Mouse (Mus musculus) urinary bladder, adult 2 months (tissue): ENCODE measurements around the gene Fam118b. TPM values are rescaled to one million over a fixed set of nuclear protein-coding genes. Genes with fewer than 3 reads are reported as not detected.

Experiments
- DNase-seq: peaks from one replicate; pipeline ENCODE4 v3.0.0; 2022; ENCODE audit warnings: low spot score
- polyA plus RNA-seq: library from polyadenylated mRNA; depleted of rRNA; stranded (reverse); fragments of >200 nt; gene quantifications from 2 replicates; pipeline ENCODE4 v1.2.3, GENCODE M21; 2012

Fam118b gene
- polyA plus RNA-seq, 1 experiment: 16.1 TPM

DNA sequence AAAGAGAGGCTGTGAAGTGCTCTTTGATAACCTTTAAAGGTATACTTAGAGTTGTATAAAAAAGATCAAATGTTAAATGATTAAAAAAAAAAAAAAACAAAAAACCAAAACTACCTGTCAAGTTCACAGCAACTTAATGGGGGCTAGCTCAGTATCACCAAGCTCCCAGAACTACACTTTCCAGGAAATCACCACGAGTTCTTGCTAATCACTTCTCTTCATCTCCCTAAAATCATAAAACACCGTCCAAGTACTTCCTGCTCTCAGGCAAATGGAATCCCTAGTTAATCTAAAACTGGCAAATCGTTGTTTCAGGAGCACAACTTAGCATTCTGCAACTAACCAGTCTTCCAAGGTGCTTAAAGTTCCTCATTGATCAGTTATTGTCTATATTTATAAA, 3.1 kb downstream of the Fam118b start:
- no peak for DNase-seq

GRCm38 (mm10) chr9:35263431-35263830, 4.2 kb downstream of the Fam118b start:
- no peak for DNase-seq

GRCm38 (mm10) chr9:35262418-35262817, 5.2 kb downstream of the Fam118b start:
- DNase-seq: no peak

GRCm38 (mm10) chr9:35257365-35257764, 10.2 kb downstream of the Fam118b start:
- DNase-seq: no peak

GRCm38 (mm10) chr9:35249476-35249875, 18.1 kb downstream of the Fam118b start:
- no peak for DNase-seq

GRCm38 (mm10) chr9:35247405-35247804, 20.2 kb downstream of the Fam118b start:
- DNase-seq: no peak

GRCm38 (mm10) chr9:35239734-35240133, 27.9 kb downstream of the Fam118b start:
- no peak for DNase-seq

DNA sequence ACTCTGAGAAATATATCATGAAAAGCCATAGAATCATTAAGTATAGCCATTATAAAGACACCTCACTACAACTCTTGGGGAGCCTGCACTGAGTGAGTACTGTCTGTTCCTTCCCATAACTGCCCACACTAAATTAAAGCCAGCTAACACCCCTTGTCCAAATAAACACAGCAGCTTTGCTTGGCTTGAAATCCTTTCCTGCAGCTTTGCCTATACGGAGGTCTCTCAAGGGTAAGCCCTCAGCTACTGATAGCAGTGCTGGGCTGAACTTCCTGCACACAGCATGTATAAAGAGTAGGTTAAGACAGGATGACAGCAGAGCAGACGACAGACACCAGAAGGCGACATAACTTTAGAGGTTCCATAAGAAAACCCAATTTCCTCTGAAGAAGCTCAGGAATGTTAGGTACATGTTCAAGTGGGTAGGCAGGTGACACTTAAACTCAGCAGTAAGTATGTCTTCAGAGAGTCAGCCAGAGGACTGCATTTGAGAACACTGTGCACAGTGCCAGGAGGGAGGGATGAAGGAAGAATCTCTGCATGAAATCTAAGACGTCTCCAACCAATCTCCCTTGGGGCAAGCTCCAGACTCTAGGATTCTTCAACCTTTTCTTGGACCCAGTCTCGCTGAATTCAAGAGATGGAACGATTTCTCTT, 28.6 kb downstream of the Fam118b start:
- no peak for DNase-seq

GRCm38 (mm10) chr9:35238371-35238770, 29.2 kb downstream of the Fam118b start:
- DNase-seq: no peak

DNA sequence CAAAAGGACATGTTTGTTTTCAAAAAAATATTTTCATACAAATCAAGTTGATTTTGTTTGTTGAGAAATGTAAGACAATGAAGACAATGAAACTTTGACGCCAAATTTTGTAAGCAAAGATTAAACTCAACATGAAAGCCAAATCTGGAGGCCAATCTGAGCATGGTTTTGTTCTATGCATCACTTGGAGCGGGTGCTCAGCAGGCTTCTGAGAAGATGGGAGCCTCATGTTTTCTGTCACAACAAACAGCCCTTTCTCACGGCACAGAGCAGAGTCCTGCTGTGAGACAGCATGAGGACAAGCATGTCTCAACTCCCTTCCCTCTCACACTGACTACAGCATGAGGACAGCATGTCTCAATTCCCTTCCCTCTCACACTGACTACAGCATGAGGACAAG, 31.6 kb downstream of the Fam118b start:
- DNase-seq: no peak

DNA sequence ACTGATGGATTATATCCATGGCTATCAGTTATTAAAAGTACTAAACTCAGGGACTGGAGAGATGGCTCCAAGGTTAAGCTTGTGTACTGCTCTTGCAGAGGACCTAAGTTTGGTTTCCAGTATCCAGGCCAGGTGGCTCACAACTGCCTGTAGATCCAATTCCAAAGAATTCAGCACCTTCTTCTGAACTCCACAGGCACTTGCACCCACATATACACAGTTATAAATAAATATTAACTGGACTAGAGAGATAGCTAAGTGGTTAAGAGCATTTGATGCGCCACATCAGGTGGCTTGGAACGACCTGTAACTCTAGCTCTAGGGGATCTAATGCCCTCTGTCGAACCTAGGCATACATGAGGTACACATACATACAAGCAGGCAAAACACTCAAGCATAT, 38.9 kb downstream of the Fam118b start:
- no peak for DNase-seq

- no peak for DNase-seq
Observed at GRCm38 (mm10) chr9:35223466-35223865, 44.1 kb downstream of the Fam118b start.

GRCm38 (mm10) chr9:35217963-35218362, 49.6 kb downstream of the Fam118b start:
- DNase-seq: no peak

GRCm38 (mm10) chr9:35211573-35212511, 55.8 kb downstream of the Fam118b start:
- no peak for DNase-seq

DNA sequence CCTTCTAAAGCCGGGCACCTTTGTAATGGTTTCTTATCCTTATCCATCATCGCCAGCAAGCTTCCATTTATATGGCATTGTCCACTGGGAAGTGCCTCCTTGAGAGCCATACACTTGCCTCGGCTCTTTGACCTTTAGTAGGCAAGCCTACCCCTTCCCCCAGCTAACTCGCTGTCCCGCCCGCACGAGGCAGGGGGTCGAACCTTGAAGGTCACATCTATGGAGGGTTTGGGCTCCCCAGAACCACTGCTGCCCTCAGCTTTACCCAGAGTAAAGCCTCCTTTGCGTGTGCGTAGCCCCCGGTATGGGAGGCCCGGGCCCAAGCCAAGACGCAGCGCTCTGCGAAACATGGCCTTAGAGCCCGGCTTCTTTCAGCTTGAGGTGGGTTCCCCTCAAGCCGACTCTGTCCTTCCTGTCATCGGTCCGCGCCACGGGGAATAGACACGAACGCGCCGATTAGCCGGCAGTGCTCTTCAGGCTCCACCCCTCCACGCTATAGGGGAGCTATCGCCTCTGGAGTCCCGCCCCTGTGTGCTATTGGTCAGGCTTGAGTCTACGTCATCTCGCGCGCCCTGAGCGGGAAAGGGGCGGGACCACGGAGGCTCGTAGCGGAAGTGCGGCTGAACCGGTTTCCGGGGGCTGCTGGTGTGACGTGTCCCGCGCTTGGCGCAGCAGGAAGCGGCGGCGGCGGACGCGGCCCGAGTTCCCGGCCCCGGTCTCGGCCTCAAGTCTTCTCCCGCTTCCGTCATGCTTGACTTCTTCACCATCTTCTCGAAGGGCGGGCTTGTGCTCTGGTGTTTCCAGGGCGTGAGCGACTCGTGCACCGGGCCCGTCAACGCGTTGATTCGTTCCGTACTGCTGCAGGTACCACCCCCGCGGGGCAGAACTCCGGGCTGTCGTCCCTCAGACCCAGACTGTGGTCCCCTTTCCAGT, 56.8 kb downstream of the Fam118b start, which contains the start of gene Foxred1:
TSS of gene Foxred1 (minus strand) at position 514 of the 933 bp plus-strand sequence.
- DNase-seq: peak; percentile 96

DNA sequence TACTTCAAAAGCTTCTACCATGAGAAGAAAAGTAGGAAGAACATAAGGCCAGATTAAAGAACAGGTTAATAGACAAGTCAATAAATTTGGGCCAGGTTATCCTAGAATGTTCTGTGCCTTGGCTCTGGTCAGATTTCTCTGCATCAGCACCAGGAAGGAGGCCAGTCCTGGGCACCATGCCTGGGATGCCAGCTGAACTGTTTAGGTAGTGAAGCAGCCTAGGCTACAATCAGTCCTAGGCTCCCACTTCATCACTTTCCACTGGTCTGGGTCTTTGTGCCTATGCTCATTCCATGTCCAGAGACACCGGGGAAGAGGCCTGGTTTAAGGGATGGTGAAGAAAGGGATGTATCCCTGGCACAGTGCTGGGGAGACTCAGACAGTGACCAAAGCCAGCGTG, 63.2 kb downstream of the Fam118b start:
- no peak for DNase-seq

DNA sequence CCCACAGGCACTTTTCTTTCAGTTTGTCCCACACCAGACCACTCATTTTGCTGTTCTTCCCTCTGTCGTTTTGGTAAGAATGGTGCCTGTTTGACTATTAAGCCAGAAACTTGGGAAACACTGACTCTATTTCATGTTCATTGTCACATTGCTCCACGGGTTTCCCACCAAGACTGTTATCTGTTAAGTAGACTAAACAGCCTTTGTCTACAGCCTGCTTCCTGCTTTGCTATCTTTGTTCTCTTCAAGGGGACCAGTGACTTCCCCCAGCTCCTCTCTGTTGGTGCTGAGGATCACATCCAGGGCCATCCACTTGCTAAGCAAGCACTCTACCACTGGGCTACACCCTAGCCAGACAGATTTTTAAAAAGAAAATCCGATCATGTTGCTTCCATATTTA, 64.1 kb downstream of the Fam118b start:
- no peak for DNase-seq

GRCm38 (mm10) chr9:35200529-35201060, 67.0 kb downstream of the Fam118b start:
- DNase-seq: no peak

- peak; percentile 94 for DNase-seq
Observed at GRCm38 (mm10) chr9:35199772-35200471, 67.7 kb downstream of the Fam118b start, which contains the start of the genes Srpr and Tirap. Gene Srpr (plus strand): TSS chr9:35200175. Gene Tirap (minus strand): TSS chr9:35200291.

DNA sequence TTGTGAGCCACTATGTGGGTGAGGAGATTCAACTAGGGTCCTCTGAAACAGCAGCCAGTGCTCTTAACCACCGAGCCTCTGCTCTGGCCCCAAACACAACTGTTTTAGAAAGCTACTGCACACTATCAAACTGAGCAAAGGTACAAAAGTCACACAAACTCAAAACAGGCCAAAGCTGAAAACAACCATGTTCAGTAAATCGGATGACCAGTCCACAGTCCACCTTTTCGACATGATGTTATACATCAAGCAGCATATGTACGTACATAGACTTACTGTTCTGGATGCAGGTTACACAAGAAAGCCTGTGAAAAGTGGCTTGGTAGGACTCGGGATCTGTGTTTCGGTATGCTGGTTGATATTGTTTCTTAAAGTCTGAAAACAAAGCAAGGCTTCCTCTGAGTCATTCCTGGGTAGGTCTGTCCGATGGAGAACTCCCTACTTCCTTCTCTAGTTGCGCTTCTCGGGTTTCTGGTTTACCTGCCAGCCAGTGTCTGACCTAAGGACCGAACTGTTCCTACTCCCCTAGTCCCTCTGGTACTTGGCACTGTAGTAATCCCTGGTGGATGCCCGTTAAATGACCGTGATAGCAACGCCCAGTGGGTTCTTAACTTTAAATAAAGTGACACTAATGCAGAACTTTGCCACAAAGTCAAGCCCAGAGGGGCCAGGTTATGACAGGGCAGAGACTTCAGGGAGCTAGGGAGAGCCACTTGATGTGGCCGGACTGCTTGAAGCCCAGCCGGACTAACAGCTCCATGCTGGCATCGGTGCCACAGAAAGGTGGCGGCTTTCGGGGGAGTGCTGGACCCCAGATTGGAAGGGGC, 68.4 kb downstream of the Fam118b start:
- no peak for DNase-seq
